Mouse (Mus musculus): ENCODE measurements around the gene Slc3a2.
"Not testable (repeated sequence)": the region's sequence is repeated elsewhere in the genome, so short reads cannot be mapped to it uniquely, and the experiment has no call there.

Gene Slc3a2

GRCm38 (mm10) chr19:8722907-8723573, at the start of gene Slc3a2:
Gene Slc3a2 (minus strand): TSS chr19:8723369.
- ATAC-seq (ENCODE audit: low TSS enrichment) = peak; percentile 94

DNA sequence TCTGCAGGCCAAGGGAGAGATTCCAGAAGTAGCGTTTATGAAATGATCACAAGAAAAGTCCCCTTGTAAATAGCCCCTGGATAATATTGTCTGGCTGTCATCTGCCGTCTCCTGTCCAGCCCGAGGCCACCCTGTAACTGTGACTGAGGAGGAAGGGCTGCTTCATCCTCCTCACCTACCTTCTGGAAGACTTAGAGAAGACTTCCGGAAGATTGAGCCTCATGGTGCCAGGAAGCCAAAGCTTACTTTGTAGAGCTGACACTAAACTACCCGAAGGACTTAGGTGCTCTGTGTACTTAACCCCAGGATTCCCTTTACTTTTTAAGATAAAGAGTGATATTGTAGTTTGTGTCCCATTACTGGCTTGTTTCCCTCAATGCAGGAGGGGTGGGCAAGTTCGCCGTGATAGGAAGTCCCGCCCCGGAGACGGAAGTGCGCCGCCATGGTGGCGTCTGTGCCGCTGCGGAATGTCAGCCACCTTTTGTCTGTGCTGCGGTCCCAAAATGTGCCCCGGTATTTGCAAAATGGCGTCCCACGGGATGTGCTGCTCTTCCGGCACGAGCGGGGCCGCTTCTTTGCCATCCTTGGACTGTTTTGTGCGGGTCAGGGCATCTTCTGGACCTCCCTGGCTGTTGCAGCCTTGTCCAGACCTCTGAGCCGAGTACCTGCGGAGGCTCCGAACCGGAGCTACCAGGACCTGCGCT, 47.5 kb upstream of the Slc3a2 start, which contains the start of gene Tmem223:
Tmem223 (plus strand) TSS at position 430 of the 704 bp plus-strand sequence.
- ATAC-seq (ENCODE audit: low TSS enrichment) = peak; percentile 53; the same call in 1 of the 2 replicates

DNA sequence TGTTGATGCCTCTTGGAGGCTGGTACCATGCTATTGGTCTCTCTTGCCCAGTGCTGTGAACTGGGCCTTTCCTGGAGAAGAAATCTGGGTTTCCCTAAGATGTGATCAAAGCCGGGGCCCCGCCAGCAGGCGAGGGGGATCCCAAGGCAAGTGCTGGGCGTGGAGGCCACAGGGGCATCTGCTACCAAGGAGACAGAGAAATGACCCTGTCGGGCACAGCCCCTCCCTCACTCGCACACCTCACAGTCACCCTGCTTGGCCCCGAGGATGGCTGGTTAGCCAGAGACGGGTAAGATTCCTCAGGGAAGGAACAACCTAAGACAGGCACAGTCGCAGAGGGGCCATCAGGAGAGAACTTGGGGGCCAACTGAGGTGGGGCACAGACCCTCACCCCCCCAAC, 42.4 kb upstream of the Slc3a2 start:
- no peak for ATAC-seq (ENCODE audit: low TSS enrichment)

GRCm38 (mm10) chr19:8763276-8763675, 40.1 kb upstream of the Slc3a2 start:
- ATAC-seq (ENCODE audit: low TSS enrichment) = no peak

- no peak for ATAC-seq (ENCODE audit: low TSS enrichment)
Observed at GRCm38 (mm10) chr19:8760757-8761156, 37.6 kb upstream of the Slc3a2 start.

- ATAC-seq (ENCODE audit: low TSS enrichment) = no peak
Observed at GRCm38 (mm10) chr19:8758899-8759298, 35.7 kb upstream of the Slc3a2 start.

DNA sequence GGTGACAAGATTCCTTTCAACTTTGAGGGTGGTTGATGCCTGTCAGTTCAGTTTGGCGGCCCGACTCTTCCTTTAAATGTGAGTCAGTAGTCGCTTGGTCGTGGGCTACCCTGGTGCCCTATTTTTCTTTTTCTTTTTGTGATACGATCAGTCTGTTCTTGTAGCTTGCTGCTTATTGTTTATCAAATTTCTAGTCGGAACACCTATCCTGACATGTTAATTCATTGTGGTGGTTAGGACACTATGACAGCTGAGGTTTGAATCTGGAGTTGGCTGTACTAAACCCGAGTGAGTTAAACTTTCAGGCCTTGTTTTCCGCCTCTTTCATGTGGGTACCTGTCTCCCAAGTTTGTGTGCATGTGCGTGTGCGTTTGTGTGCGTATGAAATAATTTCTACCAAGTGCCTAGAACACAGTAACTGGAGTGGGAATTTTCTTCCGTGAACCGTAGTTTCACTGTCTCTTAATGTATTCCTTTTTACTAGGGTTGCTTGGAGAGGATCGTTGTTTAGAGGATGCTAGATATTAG, 34.4 kb upstream of the Slc3a2 start:
- ATAC-seq (ENCODE audit: low TSS enrichment) = no peak

DNA sequence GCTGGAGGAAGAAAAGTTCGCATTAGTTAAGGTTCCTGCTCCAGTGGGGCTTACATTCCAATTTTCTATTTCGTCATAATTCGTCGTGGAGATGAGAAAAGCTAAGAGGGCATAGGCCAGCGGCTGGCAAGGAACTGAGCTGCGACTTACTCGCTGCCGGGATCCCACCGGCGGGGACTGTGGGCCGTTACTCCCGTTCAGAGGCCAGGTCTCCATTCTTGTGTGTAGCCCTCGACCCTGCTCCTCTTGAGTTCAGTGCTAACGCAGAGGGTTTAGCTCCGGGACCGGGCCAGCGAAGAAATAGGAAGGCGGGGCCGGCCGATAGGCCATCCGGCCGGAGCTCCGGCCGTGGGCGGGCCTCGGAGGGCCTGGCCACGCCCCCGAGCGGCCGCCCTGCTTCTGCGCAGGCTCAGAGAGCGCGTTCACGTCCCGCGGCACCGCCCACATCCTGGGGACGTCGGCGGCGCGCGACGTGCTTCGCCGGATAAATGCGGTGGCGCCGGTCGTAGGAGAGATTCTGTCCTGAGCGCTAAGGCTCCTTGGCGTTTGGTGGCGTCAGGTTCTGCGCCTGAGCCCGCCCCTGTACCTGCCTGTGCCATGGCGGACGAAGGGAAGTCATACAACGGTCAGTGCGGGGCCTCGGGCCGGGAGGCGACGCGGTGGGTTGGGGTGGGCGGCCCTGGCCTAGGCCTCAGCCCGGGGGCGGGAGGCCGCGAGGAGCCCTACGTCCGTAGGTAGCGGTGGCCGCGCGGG, 33.6 kb upstream of the Slc3a2 start, which contains the start of gene Nxf1:
Nxf1 (plus strand) TSS at position 439 of the 753 bp plus-strand sequence.
- ATAC-seq (ENCODE audit: low TSS enrichment) = peak; percentile 90

GRCm38 (mm10) chr19:8755652-8756051, 32.5 kb upstream of the Slc3a2 start:
- no peak for ATAC-seq (ENCODE audit: low TSS enrichment)

DNA sequence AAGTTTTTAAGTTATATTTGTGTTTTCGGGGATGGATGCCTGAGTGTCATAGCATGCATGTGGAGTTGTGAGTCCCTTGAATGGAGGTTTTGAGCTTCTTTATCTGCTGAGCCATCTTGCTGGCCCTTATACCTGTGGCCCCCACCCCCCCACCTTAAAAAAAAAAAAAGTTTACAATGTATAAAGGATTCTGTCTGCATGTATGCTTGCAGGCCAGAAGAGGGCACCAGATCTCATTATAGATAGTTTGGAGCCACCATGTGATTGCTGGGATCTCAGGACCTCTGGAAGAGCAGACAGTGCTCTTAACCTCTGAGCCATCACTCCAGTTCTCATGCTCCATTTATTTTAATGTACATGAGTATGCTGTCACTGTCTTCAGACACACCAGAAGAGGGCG, 24.2 kb upstream of the Slc3a2 start:
- ATAC-seq (ENCODE audit: low TSS enrichment) = no peak

GRCm38 (mm10) chr19:8745382-8745781, 22.2 kb upstream of the Slc3a2 start:
- no peak for ATAC-seq (ENCODE audit: low TSS enrichment)

DNA sequence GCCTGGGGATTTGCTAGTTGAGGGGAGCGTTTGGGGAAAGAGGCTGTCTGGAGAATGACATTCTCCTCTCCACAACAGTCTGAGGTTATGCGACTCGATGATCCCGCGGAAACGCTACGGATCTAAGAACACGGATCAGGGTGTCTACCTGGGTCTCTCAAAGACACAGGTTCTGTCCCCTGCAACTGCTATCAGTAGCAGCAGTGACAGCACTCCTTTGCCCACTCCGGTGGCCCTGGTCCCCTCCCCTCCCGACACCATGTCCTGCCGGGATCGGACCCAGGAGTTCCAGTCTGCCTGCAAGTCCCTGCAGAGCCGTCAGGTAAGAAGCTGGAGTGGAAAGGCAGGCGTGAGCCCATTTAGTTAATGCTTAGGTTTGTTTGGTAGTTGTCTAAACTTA, 19.0 kb upstream of the Slc3a2 start:
- ATAC-seq (ENCODE audit: low TSS enrichment) = no peak

- peak; percentile 98 for ATAC-seq (ENCODE audit: low TSS enrichment)
Observed at GRCm38 (mm10) chr19:8741243-8741869, 18.2 kb upstream of the Slc3a2 start, which contains the start of gene Stx5a. Gene Stx5a (plus strand): TSS chr19:8741413.

GRCm38 (mm10) chr19:8740603-8741002, 17.4 kb upstream of the Slc3a2 start, which contains the start of gene 1700092M07Rik:
Gene 1700092M07Rik (plus strand): TSS chr19:8740718.
- no peak for ATAC-seq (ENCODE audit: low TSS enrichment)

DNA sequence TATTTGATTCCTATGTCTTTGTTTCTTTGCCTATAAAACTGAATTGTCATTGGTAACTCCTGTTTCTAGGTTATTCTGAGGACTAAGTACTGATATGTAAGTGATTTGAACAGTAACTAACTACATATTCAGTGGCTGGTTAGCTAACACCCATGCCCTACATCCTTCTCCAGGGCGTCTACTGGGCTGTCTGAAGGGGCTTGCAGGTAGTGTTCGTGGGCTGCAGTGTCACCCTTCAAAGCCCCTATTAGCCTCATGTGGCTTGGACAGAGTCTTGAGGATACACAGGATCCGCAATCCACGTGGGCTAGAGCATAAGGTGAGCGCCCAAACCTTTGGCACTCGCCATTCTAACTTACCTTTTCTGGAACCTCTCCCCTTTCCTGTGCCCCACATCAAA, 16.5 kb upstream of the Slc3a2 start:
- no peak for ATAC-seq (ENCODE audit: low TSS enrichment)

DNA sequence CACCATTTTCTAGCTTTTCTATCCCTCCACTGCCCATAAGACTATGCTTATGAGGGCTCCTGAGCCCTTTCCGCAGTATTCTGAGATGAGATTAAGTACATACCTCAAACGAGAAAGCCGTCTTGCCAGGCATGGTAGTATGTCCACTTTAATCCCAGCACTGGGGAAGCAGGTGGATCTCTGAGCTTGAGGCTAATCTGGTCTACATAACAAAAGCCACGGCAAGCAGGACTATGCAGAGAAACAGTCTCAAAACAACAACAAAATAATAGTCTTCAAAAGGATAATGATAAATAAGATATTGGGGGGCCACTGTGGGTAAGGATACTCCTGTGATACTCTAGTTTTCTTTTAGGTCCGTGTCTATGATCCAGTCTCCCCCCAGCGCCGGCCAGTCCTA, 15.7 kb upstream of the Slc3a2 start:
- no peak for ATAC-seq (ENCODE audit: low TSS enrichment)

DNA sequence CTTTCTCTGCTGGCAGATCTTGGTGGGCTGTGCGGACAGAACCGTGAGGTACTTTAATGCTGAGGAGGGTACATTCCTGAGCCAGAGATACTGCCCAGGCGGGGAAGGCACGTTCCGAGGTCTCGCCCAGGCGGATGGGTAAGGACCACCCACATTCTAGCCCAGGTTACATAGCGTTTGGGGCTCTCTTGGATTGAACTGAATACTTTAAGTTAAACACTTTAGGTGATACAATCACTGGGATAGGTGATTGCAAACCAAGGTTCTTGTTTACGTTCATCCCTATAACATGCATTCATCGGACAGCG, 12.9 kb upstream of the Slc3a2 start:
- ATAC-seq (ENCODE audit: low TSS enrichment) = no peak

DNA sequence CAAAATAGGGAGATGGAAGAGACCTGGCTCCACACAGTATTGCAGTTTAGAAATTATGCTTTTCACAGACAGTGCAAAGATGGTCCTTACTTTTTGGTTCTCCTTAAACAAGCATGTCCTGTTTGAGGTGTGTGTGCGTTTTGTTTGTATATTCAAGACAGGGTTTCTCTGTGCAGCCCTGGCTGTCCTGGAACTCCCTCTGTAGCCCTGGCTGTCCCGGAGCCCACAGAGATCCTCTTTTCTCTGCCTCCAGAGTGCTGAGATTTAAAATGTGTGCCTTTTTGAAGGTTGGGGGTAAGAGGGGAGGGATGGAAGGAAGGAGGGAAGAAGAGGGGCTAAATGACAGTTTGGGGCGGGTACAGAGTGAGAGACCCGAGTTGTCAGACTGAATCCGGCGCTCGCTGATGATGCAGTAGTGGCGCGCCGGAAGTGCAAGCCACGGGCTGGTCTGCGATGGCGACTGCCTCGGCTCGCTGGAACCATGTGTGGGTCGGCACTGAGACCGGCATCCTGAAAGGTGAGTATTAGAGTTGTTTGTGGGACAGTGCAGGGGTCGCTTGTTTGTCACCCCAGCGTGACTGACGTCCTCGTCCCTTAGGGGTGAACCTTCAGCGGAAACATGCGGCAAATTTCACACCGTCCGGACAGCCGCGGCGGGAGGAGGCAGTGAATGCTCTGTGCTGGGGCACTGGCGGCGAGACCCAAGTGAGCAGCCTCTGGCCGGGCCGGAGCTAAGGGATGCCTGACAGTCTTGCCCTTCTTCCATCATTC, 12.4 kb upstream of the Slc3a2 start, which contains the start of gene Wdr74:
Wdr74 (plus strand) TSS at position 439 of the 771 bp plus-strand sequence.
- ATAC-seq (ENCODE audit: low TSS enrichment) = peak; percentile 90

DNA sequence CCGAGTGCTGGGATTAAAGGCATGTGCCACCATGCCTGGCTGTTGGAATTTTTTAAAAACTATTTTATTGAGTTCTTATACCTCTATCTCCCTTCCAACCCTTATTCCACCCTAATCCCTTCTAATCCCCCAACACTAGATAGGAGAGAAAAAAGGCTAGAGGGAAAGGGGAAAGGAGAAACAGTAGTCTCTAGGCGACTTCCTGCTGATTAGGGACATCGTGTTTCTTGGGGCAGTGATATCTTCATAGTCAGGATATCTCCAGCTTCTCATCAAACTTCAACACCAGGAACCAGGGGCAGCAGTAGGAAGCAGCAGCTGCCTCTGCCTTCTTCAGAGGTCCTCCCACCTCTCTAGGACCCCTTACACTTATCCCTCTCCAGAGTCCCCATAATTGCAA, 11.2 kb upstream of the Slc3a2 start:
- no peak for ATAC-seq (ENCODE audit: low TSS enrichment)

DNA sequence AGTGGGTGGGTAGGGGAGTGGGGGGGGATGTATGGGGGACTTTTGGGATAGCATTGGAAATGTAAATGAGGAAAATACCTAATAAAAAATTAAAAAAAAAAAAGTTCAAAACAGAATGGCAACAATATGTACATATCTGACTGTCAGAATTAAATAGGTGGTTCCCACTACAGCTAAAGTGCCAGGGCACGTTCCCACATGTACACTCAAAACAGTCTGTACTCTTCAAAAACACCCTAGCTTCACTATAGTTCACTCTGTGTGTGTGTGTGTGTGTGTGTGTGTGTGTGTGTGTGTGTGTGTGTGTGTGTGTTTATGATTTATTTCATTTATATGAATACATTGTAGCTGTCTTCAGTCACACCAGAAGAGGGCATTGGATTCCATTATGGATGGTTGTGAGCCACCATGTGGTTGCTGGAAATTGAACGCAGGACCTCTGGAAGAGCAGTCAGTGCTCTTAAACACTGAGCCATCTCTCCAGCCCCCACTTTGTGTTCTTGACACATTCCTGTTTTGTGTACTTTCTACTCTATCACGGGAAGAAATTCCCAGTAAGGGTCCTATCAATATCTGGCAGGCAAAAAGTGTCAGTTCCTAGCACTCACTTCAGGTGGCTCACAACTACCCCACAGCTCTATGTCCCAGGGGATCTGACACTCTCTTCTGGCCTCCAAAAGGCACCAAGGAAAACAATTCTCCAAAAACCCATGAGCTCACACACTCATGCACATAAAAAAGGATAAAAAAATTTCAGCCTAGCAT, 5.3 kb upstream of the Slc3a2 start:
- not testable (repeated sequence) for ATAC-seq (ENCODE audit: low TSS enrichment)

Data from frontal cortex, adult (tissue).